Comparison of ENCODE assay signal across 8 mouse cellular contexts in genomic region chr11:101085617-101086322, GRCm38 (mm10). TPM values are rescaled to one million over a fixed set of nuclear protein-coding genes. Genes with fewer than 3 reads are reported as not detected.
DNase-seq lines count a peak whose midpoint lies in the region; ATAC-seq lines count a peak whose summit lies in the region.

No protein-coding gene starts in this region.

- DNase-seq in heart, postnatal 4 days: no peak
- DNase-seq in embryonic facial prominence, embryonic 14.5 days (ENCODE audit: low spot score): no peak
- no peak for DNase-seq in midbrain, embryonic 14.5 days
- no peak for DNase-seq in frontal cortex, postnatal 25 days (ENCODE audit: low spot score in 2 of 2)
- no peak for DNase-seq in layer of hippocampus, adult 18-20 months (ENCODE audit: low spot score in 2 of 2)
- no peak for DNase-seq in right cerebral cortex, adult 2 months (ENCODE audit: low spot score in 2 of 2)

- ATAC-seq in heart, embryonic 12.5 days (ENCODE audit: insufficient number of reproducible peaks, low FRiP score): no peak
- no peak for ATAC-seq in embryonic facial prominence, embryonic 14.5 days (ENCODE audit: low read depth)
- ATAC-seq in intestine, embryonic 15.5 days: no peak
- ATAC-seq in midbrain, embryonic 14.5 days (ENCODE audit: low FRiP score, low TSS enrichment): no peak

- H3K9me3 ChIP-seq in heart, embryonic 12.5 days (replicated peaks): no peaks in the 10 kb centered on the region
- no peaks in the 10 kb centered on the region for H3K9me3 ChIP-seq in embryonic facial prominence, embryonic 14.5 days (ENCODE audit: control insufficient read depth, low read length)
- no peaks in the 10 kb centered on the region for H3K9me3 ChIP-seq in intestine, embryonic 15.5 days
- H3K9me3 ChIP-seq in midbrain, embryonic 14.5 days (ENCODE audit: control insufficient read depth, low read length): no peaks in the 10 kb centered on the region

- H3K36me3 ChIP-seq in heart, embryonic 12.5 days: peaks cover 40% of the 10 kb centered on the region
- H3K36me3 ChIP-seq in embryonic facial prominence, embryonic 14.5 days (ENCODE audit: control insufficient read depth, insufficient read depth, low read length): peaks cover 34% of the 10 kb centered on the region
- H3K36me3 ChIP-seq in intestine, embryonic 15.5 days: peaks cover 16% of the 10 kb centered on the region
- peaks cover 35% of the 10 kb centered on the region for H3K36me3 ChIP-seq in midbrain, embryonic 14.5 days (ENCODE audit: control insufficient read depth, insufficient read depth, low read length)

- H3K4me2 ChIP-seq in heart, embryonic 12.5 days: peak overlapping the region; percentile 95
- no peak overlapping the region for H3K4me2 ChIP-seq in embryonic facial prominence, embryonic 14.5 days (ENCODE audit: low read depth, low read length)
- H3K4me2 ChIP-seq in intestine, embryonic 15.5 days (replicated peaks): no peak overlapping the region; the same call in 1 of the 2 replicates
- H3K4me2 ChIP-seq in midbrain, embryonic 14.5 days (ENCODE audit: low read length): peak overlapping the region; percentile 94

- peaks cover 42% of the 10 kb centered on the region for H3K4me1 ChIP-seq in heart, embryonic 12.5 days (replicated peaks)
- H3K4me1 ChIP-seq in embryonic facial prominence, embryonic 14.5 days (ENCODE audit: control insufficient read depth, insufficient read depth, low read length): peaks cover 10% of the 10 kb centered on the region
- H3K4me1 ChIP-seq in intestine, embryonic 15.5 days (replicated peaks): peaks cover 38% of the 10 kb centered on the region
- peaks cover 33% of the 10 kb centered on the region for H3K4me1 ChIP-seq in midbrain, embryonic 14.5 days (ENCODE audit: control insufficient read depth, insufficient read depth, low read length)

- peak overlapping the region; percentile 74; the same call in 1 of the 2 replicates for H3K27ac ChIP-seq in heart, embryonic 12.5 days (ENCODE audit: poor library complexity, severe bottlenecking)
- 0 out of 2 replicates have a peak overlapping the region, but pooled peaks have one; percentile 78 for H3K27ac ChIP-seq in embryonic facial prominence, embryonic 14.5 days (replicated peaks; ENCODE audit: low read depth, low read length)
- no peak overlapping the region; the same call in 1 of the 2 replicates for H3K27ac ChIP-seq in intestine, embryonic 15.5 days
- peak overlapping the region; percentile 86; the same call in 1 of the 2 replicates for H3K27ac ChIP-seq in midbrain, embryonic 14.5 days (replicated peaks; ENCODE audit: low read depth, low read length)

- no peak overlapping the region for H3K4me3 ChIP-seq in heart, embryonic 12.5 days
- H3K4me3 ChIP-seq in embryonic facial prominence, embryonic 14.5 days (ENCODE audit: low read depth, low read length): no peak overlapping the region
- H3K4me3 ChIP-seq in intestine, embryonic 15.5 days (replicated peaks): no peak overlapping the region
- no peak overlapping the region for H3K4me3 ChIP-seq in midbrain, embryonic 14.5 days (replicated peaks; ENCODE audit: low read depth, low read length)

- peaks cover 5% of the 10 kb centered on the region for H3K27me3 ChIP-seq in heart, embryonic 12.5 days (replicated peaks)
- H3K27me3 ChIP-seq in embryonic facial prominence, embryonic 14.5 days (replicated peaks; ENCODE audit: control insufficient read depth, insufficient read depth, low read length): peaks cover 9% of the 10 kb centered on the region
- peaks cover 1% of the 10 kb centered on the region for H3K27me3 ChIP-seq in intestine, embryonic 15.5 days (replicated peaks)
- peaks cover 5% of the 10 kb centered on the region for H3K27me3 ChIP-seq in midbrain, embryonic 14.5 days (ENCODE audit: control insufficient read depth, insufficient read depth, low read length)

- peak overlapping the region; percentile 92; the same call in 1 of the 2 replicates for H3K9ac ChIP-seq in heart, embryonic 12.5 days
- peak overlapping the region; percentile 82; the same call in 1 of the 2 replicates for H3K9ac ChIP-seq in embryonic facial prominence, embryonic 14.5 days (ENCODE audit: low read depth, low read length)
- peak overlapping the region; percentile 70; the same call in 1 of the 2 replicates for H3K9ac ChIP-seq in intestine, embryonic 15.5 days
- no peak overlapping the region for H3K9ac ChIP-seq in midbrain, embryonic 14.5 days (replicated peaks; ENCODE audit: low read length)

- WGBS in heart, embryonic 12.5 days: 90% methylated on average over 18 of the region's 18 CpGs
- 92% methylated on average over 18 of the region's 18 CpGs for WGBS in embryonic facial prominence, embryonic 14.5 days
- 92% methylated on average over 18 of the region's 18 CpGs for WGBS in intestine, embryonic 15.5 days
- WGBS in midbrain, embryonic 14.5 days: 93% methylated on average over 18 of the region's 18 CpGs

RNA-seq across cellular contexts. Expression of gene Mlx, which starts 1.3 kb away (rescaled TPM):
- polyA plus RNA-seq in heart, embryonic 12.5 days (2016; fragmentation: Nextera tagmentation; extraction: Ambion mirVana): 36.2 and 37.3 TPM in 2 replicates
- 10 to 100 TPM; 17.5 to 17.7 TPM for total RNA-seq in heart, postnatal 4 days (2021)
- 45.8 and 55.2 TPM in 2 replicates for polyA plus RNA-seq in embryonic facial prominence, embryonic 14.5 days (2014; fragmentation: Nextera tagmentation; extraction: Ambion mirVana)
- polyA plus RNA-seq in intestine, embryonic 15.5 days (2015; fragmentation: Nextera tagmentation; extraction: Ambion mirVana): 65.0 and 65.4 TPM in 2 replicates
- 92.9 and 100 TPM in 2 replicates for polyA plus RNA-seq in midbrain, embryonic 14.5 days (2014; fragmentation: Nextera tagmentation; extraction: Ambion mirVana)
- total RNA-seq in layer of hippocampus, adult 18-20 months (2021): 10 to 100 TPM; 41.6 to 44.3 TPM

RNA-seq across cellular contexts. Expression of gene Coasy, which starts 3.4 kb away (rescaled TPM):
- polyA plus RNA-seq in heart, embryonic 12.5 days (2016; fragmentation: Nextera tagmentation; extraction: Ambion mirVana): 27.2 and 30.4 TPM in 2 replicates
- 10 to 100 TPM; 15.4 to 16.2 TPM for total RNA-seq in heart, postnatal 4 days (2021)
- polyA plus RNA-seq in embryonic facial prominence, embryonic 14.5 days (2014; fragmentation: Nextera tagmentation; extraction: Ambion mirVana): 39.1 and 40.5 TPM in 2 replicates
- polyA plus RNA-seq in intestine, embryonic 15.5 days (2015; fragmentation: Nextera tagmentation; extraction: Ambion mirVana): 41.8 and 43.9 TPM in 2 replicates
- 43.6 and 44.4 TPM in 2 replicates for polyA plus RNA-seq in midbrain, embryonic 14.5 days (2014; fragmentation: Nextera tagmentation; extraction: Ambion mirVana)
- total RNA-seq in layer of hippocampus, adult 18-20 months (2021): 10 to 100 TPM; 24.5 to 25.7 TPM

RNA-seq across cellular contexts. Expression of gene Hsd17b1, which starts 7.6 kb away (rescaled TPM):
- polyA plus RNA-seq in heart, embryonic 12.5 days (2016; fragmentation: Nextera tagmentation; extraction: Ambion mirVana): not detected in 2 replicates
- total RNA-seq in heart, postnatal 4 days (2021): not detected
- not detected in 2 replicates for polyA plus RNA-seq in embryonic facial prominence, embryonic 14.5 days (2014; fragmentation: Nextera tagmentation; extraction: Ambion mirVana)
- not detected in 2 replicates for polyA plus RNA-seq in intestine, embryonic 15.5 days (2015; fragmentation: Nextera tagmentation; extraction: Ambion mirVana)
- 0.16 and 0.43 TPM in 2 replicates for polyA plus RNA-seq in midbrain, embryonic 14.5 days (2014; fragmentation: Nextera tagmentation; extraction: Ambion mirVana)
- 1 to 10 TPM in 1 of 2 experiments, under 1 TPM in 1; 0.66 to 1.5 TPM for total RNA-seq in layer of hippocampus, adult 18-20 months (2021)

RNA-seq across cellular contexts. Expression of gene Psmc3ip, which starts 9.5 kb away (rescaled TPM):
- 20.8 and 21.3 TPM in 2 replicates for polyA plus RNA-seq in heart, embryonic 12.5 days (2016; fragmentation: Nextera tagmentation; extraction: Ambion mirVana)
- total RNA-seq in heart, postnatal 4 days (2021): 10 to 100 TPM; 11.7 to 13.6 TPM
- 27.2 and 34.4 TPM in 2 replicates for polyA plus RNA-seq in embryonic facial prominence, embryonic 14.5 days (2014; fragmentation: Nextera tagmentation; extraction: Ambion mirVana)
- polyA plus RNA-seq in intestine, embryonic 15.5 days (2015; fragmentation: Nextera tagmentation; extraction: Ambion mirVana): 22.6 and 23.4 TPM in 2 replicates
- 19.2 and 19.6 TPM in 2 replicates for polyA plus RNA-seq in midbrain, embryonic 14.5 days (2014; fragmentation: Nextera tagmentation; extraction: Ambion mirVana)
- 1 to 10 TPM; 3.4 to 5.4 TPM for total RNA-seq in layer of hippocampus, adult 18-20 months (2021)

RNA-seq across cellular contexts. Expression of gene Naglu, which starts 16.0 kb away (rescaled TPM):
- polyA plus RNA-seq in heart, embryonic 12.5 days (2016; fragmentation: Nextera tagmentation; extraction: Ambion mirVana): 17.5 and 18.1 TPM in 2 replicates
- 10 to 100 TPM in 1 of 2 experiments, 1 to 10 TPM in 1; 9.0 to 10.1 TPM for total RNA-seq in heart, postnatal 4 days (2021)
- polyA plus RNA-seq in embryonic facial prominence, embryonic 14.5 days (2014; fragmentation: Nextera tagmentation; extraction: Ambion mirVana): 13.9 and 14.4 TPM in 2 replicates
- polyA plus RNA-seq in intestine, embryonic 15.5 days (2015; fragmentation: Nextera tagmentation; extraction: Ambion mirVana): 14.9 and 16.4 TPM in 2 replicates
- polyA plus RNA-seq in midbrain, embryonic 14.5 days (2014; fragmentation: Nextera tagmentation; extraction: Ambion mirVana): 9.5 and 9.8 TPM in 2 replicates
- 1 to 10 TPM; 6.9 to 8.6 TPM for total RNA-seq in layer of hippocampus, adult 18-20 months (2021)

Comparison
In these comparisons a context has a peak if more than half of its experiments do, and no peak if none do; other contexts are left out.
1. H3K4me2 ChIP-seq: peak in heart, embryonic 12.5 days (single experiment) and midbrain, embryonic 14.5 days (single experiment); none in embryonic facial prominence, embryonic 14.5 days (single experiment) and intestine, embryonic 15.5 days (single experiment).